Mouse (Mus musculus) MEL (cell line): ENCODE data around the gene Nup155. TPM values are rescaled to one million over a fixed set of nuclear protein-coding genes. Genes with fewer than 3 reads are reported as not detected.

Source experiments
- DNase-seq: peaks from one replicate; pipeline ENCODE4 v3.0.0; 2011; ENCODE audit warnings: low read depth, low spot score
- H3K27ac ChIP-seq: 2 replicates; pipeline ENCODE4 v1.5.1; 2012; ENCODE audit warnings: low read depth, mild to moderate bottlenecking, control low read depth, low read length, moderate library complexity; ENCODE audit not compliant: control insufficient read depth
- H3K27me3 ChIP-seq, 2 experiments: fragments of 150-350 bp in 1 of 2; sonication (generic) in 1 of 2; 2 replicates each; pipeline ENCODE4 v1.6.1; 2012; ENCODE audit warnings: low read length in 2 of 2, mild to moderate bottlenecking in 2 of 2, improper control_type of control experiment in 1 of 2, moderate library complexity in 1 of 2; ENCODE audit not compliant: insufficient read depth in 2 of 2, control insufficient read depth in 1 of 2
- H3K36me3 ChIP-seq, 2 experiments: 2 replicates each; pipeline ENCODE4 v1.6.1; 2012 to 2014; ENCODE audit warnings: low read length in 2 of 2, improper control_type of control experiment in 1 of 2, inconsistent platforms in 1 of 2, mild to moderate bottlenecking in 1 of 2; ENCODE audit not compliant: insufficient read depth in 2 of 2, control insufficient read depth in 1 of 2
- H3K4me1 ChIP-seq, 2 experiments: fragments of 150-350 bp in 1 of 2; sonication (generic) in 1 of 2; 2 replicates each; pipeline ENCODE4 v1.6.1; 2012; ENCODE audit warnings: low read length in 2 of 2, improper control_type of control experiment in 1 of 2, mild to moderate bottlenecking in 1 of 2; ENCODE audit not compliant: insufficient read depth in 2 of 2, control insufficient read depth in 1 of 2
- H3K4me3 ChIP-seq, 2 experiments: fragments of 150-350 bp in 1 of 2; sonication (generic) in 1 of 2; 2 replicates each; pipeline ENCODE4 v1.5.1; 2012; ENCODE audit warnings: low read depth in 2 of 2, low read length in 2 of 2, mild to moderate bottlenecking in 2 of 2, moderate library complexity in 2 of 2, control low read depth in 1 of 2, improper control_type of control experiment in 1 of 2; ENCODE audit not compliant: control insufficient read depth in 1 of 2, insufficient read depth in 1 of 2
- H3K79me2 ChIP-seq: 2 replicates; pipeline ENCODE4 v1.6.1; 2012; ENCODE audit warnings: mild to moderate bottlenecking, low read length, moderate library complexity; ENCODE audit not compliant: control insufficient read depth, poor library complexity, insufficient read depth
- H3K9ac ChIP-seq: 2 replicates; pipeline ENCODE4 v1.6.1; 2012; ENCODE audit warnings: low read depth, mild to moderate bottlenecking, control low read depth, low read length, moderate library complexity; ENCODE audit not compliant: control insufficient read depth, poor library complexity, severe bottlenecking
- H3K9me3 ChIP-seq: fragments of 150-350 bp; sonication (generic); replicated peaks from 2 replicates; pipeline ENCODE4 v1.6.1; 2012; ENCODE audit warnings: mild to moderate bottlenecking, low read length, improper control_type of control experiment, moderate library complexity; ENCODE audit not compliant: insufficient read depth
- BHLHE40 ChIP-seq: IDR thresholded peaks from 2 replicates; pipeline ENCODE4 v1.6.1; 2012; ENCODE audit warnings: low read depth, mild to moderate bottlenecking, inconsistent platforms, low read length, improper control_type of control experiment, borderline replicate concordance
- CHD1 ChIP-seq: IDR thresholded peaks from 2 replicates; pipeline ENCODE4 v1.6.1; 2012; ENCODE audit warnings: low read depth, mild to moderate bottlenecking, inconsistent platforms, low read length, improper control_type of control experiment
- CTCF ChIP-seq, 3 experiments: IDR thresholded peaks in 2 of 3; conservative IDR thresholded peaks in 1 of 3; 2 replicates each; pipeline ENCODE4 v1.5.1; 2011 to 2012; ENCODE audit warnings: low read length in 3 of 3, low read depth in 2 of 3, mild to moderate bottlenecking in 2 of 3, improper control_type of control experiment in 1 of 3, inconsistent platforms in 1 of 3, mixed read lengths in 1 of 3, moderate library complexity in 1 of 3; ENCODE audit not compliant: control insufficient read depth in 1 of 3, insufficient read depth in 1 of 3, poor library complexity in 1 of 3, severe bottlenecking in 1 of 3
- E2F4 ChIP-seq: IDR thresholded peaks from 2 replicates; pipeline ENCODE4 v1.6.1; 2011; ENCODE audit warnings: low read depth, low read length, improper control_type of control experiment, borderline replicate concordance
- ELF1 ChIP-seq: IDR thresholded peaks from 2 replicates; pipeline ENCODE4 v1.6.1; 2014; ENCODE audit warnings: low read depth, mild to moderate bottlenecking, inconsistent platforms, low read length, improper control_type of control experiment, moderate library complexity
- EP300 ChIP-seq, 2 experiments: IDR thresholded peaks; 2 replicates each; pipeline ENCODE4 v1.6.1; 2011; ENCODE audit warnings: improper control_type of control experiment in 2 of 2, low read length in 2 of 2, low read depth in 1 of 2, mild to moderate bottlenecking in 1 of 2
- ETS1 ChIP-seq: IDR thresholded peaks from 2 replicates; pipeline ENCODE4 v1.6.1; 2012; ENCODE audit warnings: low read depth, mild to moderate bottlenecking, inconsistent platforms, low read length, improper control_type of control experiment, moderate library complexity
- GABPA ChIP-seq: IDR thresholded peaks from 2 replicates; pipeline ENCODE4 v1.6.1; 2012; ENCODE audit warnings: low read depth, mild to moderate bottlenecking, inconsistent platforms, low read length, improper control_type of control experiment, moderate library complexity
- MAFK ChIP-seq: IDR thresholded peaks from 2 replicates; pipeline ENCODE4 v1.6.1; 2011; ENCODE audit warnings: low read depth, mild to moderate bottlenecking, low read length, improper control_type of control experiment, borderline replicate concordance
- MEF2A ChIP-seq: IDR thresholded peaks from 2 replicates; pipeline ENCODE4 v1.6.1; 2014; ENCODE audit warnings: low read depth, mild to moderate bottlenecking, inconsistent platforms, low read length, improper control_type of control experiment; ENCODE audit not compliant: poor library complexity, insufficient replicate concordance, severe bottlenecking; ENCODE audit errors: extremely low read depth
- RAD21 ChIP-seq: IDR thresholded peaks from 2 replicates; pipeline ENCODE4 v1.6.1; 2011; ENCODE audit warnings: mild to moderate bottlenecking, low read depth, low read length, improper control_type of control experiment
- RCOR1 ChIP-seq: IDR thresholded peaks from 2 replicates; pipeline ENCODE4 v1.6.1; 2012; ENCODE audit warnings: low read depth, mild to moderate bottlenecking, inconsistent platforms, low read length, improper control_type of control experiment
- SIN3A ChIP-seq: IDR thresholded peaks from 2 replicates; pipeline ENCODE4 v1.6.1; 2012; ENCODE audit warnings: low read length, improper control_type of control experiment, inconsistent platforms
- SMC3 ChIP-seq: IDR thresholded peaks from 2 replicates; pipeline ENCODE4 v1.6.1; 2011; ENCODE audit warnings: low read depth, low read length, improper control_type of control experiment
- TAL1 ChIP-seq: IDR thresholded peaks from 2 replicates; pipeline ENCODE4 v1.6.1; 2012; ENCODE audit warnings: mild to moderate bottlenecking, inconsistent platforms, low read length, moderate library complexity, mixed read lengths
- TBP ChIP-seq: IDR thresholded peaks from 2 replicates; pipeline ENCODE4 v1.8.0; 2011; ENCODE audit warnings: low read depth, low read length, improper control_type of control experiment
- TCF12 ChIP-seq: IDR thresholded peaks from 2 replicates; pipeline ENCODE4 v1.6.1; 2014; ENCODE audit warnings: low read depth, mild to moderate bottlenecking, inconsistent platforms, low read length, improper control_type of control experiment, moderate library complexity
- USF2 ChIP-seq, 2 experiments: IDR thresholded peaks; 2 replicates each; pipeline ENCODE4 v1.6.1; 2011 to 2012; ENCODE audit warnings: improper control_type of control experiment in 2 of 2, low read length in 2 of 2, borderline replicate concordance in 1 of 2, inconsistent platforms in 1 of 2, low read depth in 1 of 2, mild to moderate bottlenecking in 1 of 2; ENCODE audit not compliant: insufficient read depth in 1 of 2
- ZKSCAN1 ChIP-seq: IDR thresholded peaks from 2 replicates; pipeline ENCODE4 v1.6.1; 2012; ENCODE audit warnings: low read depth, mild to moderate bottlenecking, inconsistent platforms, low read length, improper control_type of control experiment, moderate library complexity
- ZNF384 ChIP-seq: IDR thresholded peaks from 2 replicates; pipeline ENCODE4 v1.6.1; 2012; ENCODE audit warnings: low read depth, mild to moderate bottlenecking, inconsistent platforms, low read length, improper control_type of control experiment
- polyA plus RNA-seq, 2 experiments: library from polyadenylated mRNA; stranded (reverse) in 1 of 2; unstranded in 1 of 2; fragments of >175 nt in 1 of 2; fragments of >200 nt in 1 of 2; gene quantifications; 2 replicates each; pipeline versions ENCODE4 v1.2.1 to v1.2.4; 2012; ENCODE audit warnings: low replicate concordance in 2 of 2, low read depth in 1 of 2; ENCODE audit not compliant: insufficient read length in 2 of 2, insufficient read depth in 1 of 2, missing spikeins in 1 of 2
- total RNA-seq: library from RNA; depleted of rRNA; stranded (reverse); fragments of 300-350 nt; gene quantifications from 2 replicates; pipeline ENCODE4 v1.2.3, GENCODE M21; 2012

Gene Nup155
- total and polyA plus RNA-seq, 3 experiments = 82.7 to 135 (median 85.0) TPM

DNA sequence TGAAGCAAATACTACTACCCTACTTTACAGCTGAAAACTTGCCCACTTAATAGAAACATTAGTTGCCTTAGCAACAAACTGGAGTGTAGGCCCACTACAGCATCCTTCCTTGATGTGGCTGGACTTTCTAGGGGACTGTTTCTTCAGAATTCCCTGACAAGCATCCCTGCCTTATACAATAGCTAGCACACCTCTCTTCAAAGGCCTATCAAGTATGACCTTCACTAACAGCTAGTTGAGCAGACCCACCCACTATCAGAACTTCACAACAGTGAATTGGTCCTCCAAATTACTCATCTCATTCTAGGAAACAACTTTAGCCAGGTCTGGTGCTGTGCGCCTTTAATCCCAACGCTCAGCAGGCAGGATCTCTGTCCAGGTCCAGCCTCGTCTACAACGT is 21.8 kb upstream of the Nup155 start:
- Histone ChIP-seq H3K9ac (no peak overlapping the region), H3K79me2 (no peaks in the 10 kb centered on the region), H3K27ac (no peak overlapping the region)
- TF ChIP-seq CHD1 (no peak), SIN3A (no peak), ETS1 (no peak), TCF12 (no peak), ZKSCAN1 (no peak), MEF2A (no peak), EP300 (IDR thresholded peaks at IDR 0.05; ENCODE audit: low read depth in 1 of 2, low read length in 2 of 2) (no peak), CTCF (IDR thresholded peaks at IDR 0.05 in 2 of 3, conservative IDR thresholded peaks at IDR 0.05 in 1 of 3; ENCODE audit: control insufficient read depth in 1 of 3, insufficient read depth in 1 of 3, low read depth in 2 of 3, low read length in 3 of 3, poor library complexity in 1 of 3, severe bottlenecking in 1 of 3) (no peak), BHLHE40 (no peak), TBP (no peak), TAL1 (no peak), MAFK (no peak), ELF1 (no peak), USF2 (IDR thresholded peaks at IDR 0.05; ENCODE audit: borderline replicate concordance in 1 of 2, insufficient read depth in 1 of 2, low read depth in 1 of 2, low read length in 2 of 2) (no peak), RCOR1 (no peak)
- TF ChIP-seq, all 39 proteins: peak for 0
- Histone ChIP-seq H3K4me3 (no peak overlapping the region), H3K27me3 (no peaks in the 10 kb centered on the region), H3K36me3 (peaks cover 0 to 10% of the 10 kb centered on the region in 2 experiments; a peak in 1 of 4 replicates), H3K9me3 (no peaks in the 10 kb centered on the region), H3K4me1 (no peaks in the 10 kb centered on the region)
- no peak for DNase-seq

GRCm38 (mm10) chr15:8088715-8089114 is 20.4 kb upstream of the Nup155 start:
- H3K4me3 ChIP-seq = no peak overlapping the region
- H3K36me3 ChIP-seq = peaks cover 0 to 13% of the 10 kb centered on the region in 2 experiments; a peak in 2 of 4 replicates
- no peaks in the 10 kb centered on the region for H3K27me3 ChIP-seq
- H3K9me3 ChIP-seq = no peaks in the 10 kb centered on the region
- no peak for TF ChIP-seq E2F4
- TF ChIP-seq ELF1 = no peak
- no peak for TF ChIP-seq TAL1
- TF ChIP-seq SMC3 = no peak
- TF ChIP-seq RAD21 = no peak
- no peak for TF ChIP-seq ZNF384
- no peak for TF ChIP-seq GABPA
- TF ChIP-seq MEF2A = no peak
- no peaks in the 10 kb centered on the region for H3K79me2 ChIP-seq
- DNase-seq = no peak
- no peak overlapping the region for H3K9ac ChIP-seq
- H3K4me1 ChIP-seq = no peaks in the 10 kb centered on the region
- no peak overlapping the region for H3K27ac ChIP-seq
